Mouse (Mus musculus) myocyte (in vitro differentiated cells): ENCODE data around the gene Mfsd4b5. TPM values are rescaled to one million over a fixed set of nuclear protein-coding genes. Genes with fewer than 3 reads are reported as not detected.

Experiments
- H3K27me3 ChIP-seq: one replicate; pipeline ENCODE4 v1.6.1; 2011; ENCODE audit not compliant: control insufficient read depth, insufficient read depth, insufficient read length
- H3K36me3 ChIP-seq: one replicate; pipeline ENCODE4 v1.6.1; 2011; ENCODE audit not compliant: control insufficient read depth, insufficient read depth
- H3K4me2 ChIP-seq: one replicate; pipeline ENCODE4 v1.6.1; 2011; ENCODE audit warnings: low read depth, control low read depth
- H3K4me3 ChIP-seq: one replicate; pipeline ENCODE4 v1.5.1; 2011; ENCODE audit warnings: mild to moderate bottlenecking, control low read depth, moderate library complexity
- H3K79me2 ChIP-seq: one replicate; pipeline ENCODE4 v1.6.1; 2011; ENCODE audit not compliant: control insufficient read depth, insufficient read depth
- H3ac ChIP-seq: one replicate; pipeline ENCODE4 v1.6.1; 2011; ENCODE audit not compliant: control insufficient read depth, insufficient read length
- CEBPB ChIP-seq: IDR thresholded peaks from 2 replicates; pipeline ENCODE4 v1.6.1; 2011; ENCODE audit warnings: mild to moderate bottlenecking, moderate library complexity; ENCODE audit not compliant: poor library complexity, insufficient read depth, severe bottlenecking
- E2F4 ChIP-seq: IDR thresholded peaks from one replicate; pipeline ENCODE4 v1.6.1; 2011; ENCODE audit warnings: mild to moderate bottlenecking, control low read depth, moderate library complexity; ENCODE audit not compliant: insufficient read depth
- MAX ChIP-seq: IDR thresholded peaks from one replicate; pipeline ENCODE4 v1.6.1; 2011; ENCODE audit warnings: low read depth, mild to moderate bottlenecking, control low read depth
- MYOD1 ChIP-seq, 3 experiments: IDR thresholded peaks; one replicate each; pipeline ENCODE4 v1.6.1; 2011; ENCODE audit warnings: control low read depth in 2 of 3, low read depth in 2 of 3, mild to moderate bottlenecking in 2 of 3, moderate library complexity in 1 of 3; ENCODE audit not compliant: insufficient read length in 2 of 3, control insufficient read depth in 1 of 3
- MYOG ChIP-seq, 3 experiments: IDR thresholded peaks; one replicate each; pipeline ENCODE4 v1.6.1; 2011; ENCODE audit warnings: control low read depth in 2 of 3, low read depth in 2 of 3, mild to moderate bottlenecking in 2 of 3; ENCODE audit not compliant: insufficient read length in 2 of 3, control insufficient read depth in 1 of 3, insufficient read depth in 1 of 3
- POLR2A ChIP-seq: IDR thresholded peaks from one replicate; pipeline ENCODE4 v1.6.1; 2011; ENCODE audit warnings: low read depth, mild to moderate bottlenecking, control low read depth, moderate library complexity; ENCODE audit not compliant: insufficient read length
- POLR2AphosphoS2 ChIP-seq: IDR thresholded peaks from one replicate; pipeline ENCODE4 v1.6.1; 2011; ENCODE audit warnings: low read depth, control low read depth; ENCODE audit not compliant: insufficient read length
- REST ChIP-seq: IDR thresholded peaks from one replicate; pipeline ENCODE4 v1.6.1; 2011; ENCODE audit warnings: mild to moderate bottlenecking, control low read depth, moderate library complexity; ENCODE audit not compliant: insufficient read depth, insufficient read length
- SRF ChIP-seq: IDR thresholded peaks from one replicate; pipeline ENCODE4 v1.6.1; 2011; ENCODE audit warnings: low read depth; ENCODE audit not compliant: control insufficient read depth, insufficient read length
- TCF12 ChIP-seq: IDR thresholded peaks from one replicate; pipeline ENCODE4 v1.6.1; 2011; ENCODE audit warnings: mild to moderate bottlenecking, control low read depth; ENCODE audit not compliant: poor library complexity, insufficient read depth, severe bottlenecking
- TCF3 ChIP-seq: IDR thresholded peaks from one replicate; pipeline ENCODE4 v1.6.1; 2011; ENCODE audit warnings: low read depth, control low read depth; ENCODE audit not compliant: insufficient read length
- USF1 ChIP-seq: IDR thresholded peaks from one replicate; pipeline ENCODE4 v1.6.1; 2011; ENCODE audit warnings: low read depth, mild to moderate bottlenecking, control low read depth, moderate library complexity
- polyA plus RNA-seq: library from polyadenylated mRNA; unstranded; fragments of >200 nt; fragmentation: generic; extraction: Trizol; gene quantifications from one replicate; pipeline ENCODE4 v1.2.1, GENCODE M21; 2012; ENCODE audit warnings: missing spikeins

Gene Mfsd4b5
- polyA plus RNA-seq, 1 experiment = 0.04 TPM

DNA sequence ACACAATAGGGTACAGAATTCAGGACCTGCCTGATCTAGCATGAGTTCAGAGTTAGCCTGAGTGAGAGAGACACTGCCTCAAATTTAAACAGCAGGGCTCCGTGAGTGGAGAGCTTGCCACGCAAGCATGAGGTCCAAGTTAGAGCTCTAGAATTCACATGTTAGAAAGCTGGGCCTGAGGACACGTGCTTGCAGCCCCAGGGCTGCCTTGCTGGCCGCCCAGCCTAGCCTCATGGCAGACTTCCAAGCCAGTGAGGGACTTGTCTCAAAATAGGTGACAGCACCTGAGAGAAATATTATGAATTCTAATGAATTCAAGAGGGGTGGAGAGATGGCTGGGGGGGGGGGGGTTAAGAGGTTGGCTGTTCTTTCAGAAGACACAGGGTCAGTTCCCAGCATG lies 21.5 kb upstream of the Mfsd4b5 start:
- Histone ChIP-seq H3ac (no peak overlapping the region), H3K27me3 (peaks cover 6% of the 10 kb centered on the region), H3K4me2 (no peak overlapping the region), H3K36me3 (no peaks in the 10 kb centered on the region), H3K79me2 (no peaks in the 10 kb centered on the region), H3K4me3 (no peak overlapping the region)
- TF ChIP-seq TCF3 (no peak), USF1 (no peak), REST (no peak), MAX (no peak), POLR2A (no peak), MYOG (IDR thresholded peaks at IDR 0.05; ENCODE audit: control insufficient read depth in 1 of 3, insufficient read depth in 1 of 3, insufficient read length in 2 of 3, low read depth in 2 of 3) (no peak), TCF12 (no peak), SRF (no peak), MYOD1 (IDR thresholded peaks at IDR 0.05; ENCODE audit: control insufficient read depth in 1 of 3, insufficient read length in 2 of 3, low read depth in 2 of 3) (no peak), CEBPB (no peak), POLR2AphosphoS2 (no peak), E2F4 (no peak)

DNA sequence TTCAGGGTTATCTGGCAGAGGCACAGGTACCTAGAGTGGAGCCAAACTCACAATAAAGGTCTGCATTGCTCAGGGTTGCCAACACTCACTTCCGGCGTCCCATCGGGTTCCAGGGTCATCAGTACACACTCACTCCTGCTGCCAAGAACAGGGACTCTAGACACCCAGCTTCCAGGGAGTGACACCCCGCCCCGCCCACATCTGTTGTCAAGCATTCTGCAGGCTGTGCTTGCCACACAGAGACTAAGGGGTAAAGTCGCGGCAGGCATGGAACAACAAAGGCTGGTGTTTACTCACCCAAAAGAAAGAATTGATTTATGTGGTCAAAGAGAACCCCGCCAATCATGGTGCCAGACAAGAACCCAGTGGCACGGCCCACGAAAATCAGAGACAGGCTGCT lies 20.5 kb upstream of the Mfsd4b5 start:
- H3K79me2 ChIP-seq = no peaks in the 10 kb centered on the region
- H3K36me3 ChIP-seq = no peaks in the 10 kb centered on the region
- H3K4me3 ChIP-seq = no peak overlapping the region
- no peak for TF ChIP-seq MYOD1 (IDR thresholded peaks at IDR 0.05; ENCODE audit: control insufficient read depth in 1 of 3, insufficient read length in 2 of 3, low read depth in 2 of 3)
- TF ChIP-seq MAX = no peak
- no peak for TF ChIP-seq E2F4
- TF ChIP-seq TCF3 = no peak
- H3ac ChIP-seq = no peak overlapping the region
- H3K4me2 ChIP-seq = no peak overlapping the region
- H3K27me3 ChIP-seq = peaks cover 6% of the 10 kb centered on the region

GRCm38 (mm10) chr10:40000746-40001145 lies 14.3 kb upstream of the Mfsd4b5 start:
- Histone ChIP-seq H3K4me2 (no peak overlapping the region), H3ac (no peak overlapping the region), H3K27me3 (no peaks in the 10 kb centered on the region), H3K79me2 (no peaks in the 10 kb centered on the region), H3K36me3 (no peaks in the 10 kb centered on the region), H3K4me3 (no peak overlapping the region)
- TF ChIP-seq MYOD1 (IDR thresholded peaks at IDR 0.05; ENCODE audit: control insufficient read depth in 1 of 3, insufficient read length in 2 of 3, low read depth in 2 of 3) (no peak), USF1 (no peak), POLR2AphosphoS2 (no peak), REST (no peak), SRF (no peak), MYOG (IDR thresholded peaks at IDR 0.05; ENCODE audit: control insufficient read depth in 1 of 3, insufficient read depth in 1 of 3, insufficient read length in 2 of 3, low read depth in 2 of 3) (no peak), POLR2A (no peak), E2F4 (no peak), CEBPB (no peak), TCF12 (no peak), TCF3 (no peak), MAX (no peak)

DNA sequence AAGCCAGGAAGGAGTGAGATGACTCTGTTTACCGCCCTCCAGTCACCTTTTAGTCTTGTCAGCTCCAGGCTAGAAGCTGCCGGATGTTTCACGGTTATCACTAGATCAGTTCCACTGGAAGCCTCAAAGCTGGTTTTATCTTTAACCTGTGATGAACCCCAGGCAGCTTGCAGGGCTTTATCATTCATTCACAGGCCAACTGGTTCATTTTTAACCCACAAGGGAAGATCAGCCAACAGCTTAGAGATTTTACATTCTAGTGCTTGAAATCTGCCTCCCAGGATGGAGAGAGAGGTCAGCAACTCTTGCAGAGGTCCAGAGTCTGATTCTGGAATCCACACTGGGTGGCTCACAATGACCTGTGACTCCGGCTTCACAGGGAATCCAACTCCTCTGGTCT lies 4.7 kb upstream of the Mfsd4b5 start:
- H3K4me3 ChIP-seq = no peak overlapping the region
- no peak for TF ChIP-seq TCF3
- TF ChIP-seq MYOD1 (IDR thresholded peaks at IDR 0.05; ENCODE audit: control insufficient read depth in 1 of 3, insufficient read length in 2 of 3, low read depth in 2 of 3) = no peak
- TF ChIP-seq SRF = no peak
- TF ChIP-seq CEBPB = no peak
- no peak for TF ChIP-seq REST
- TF ChIP-seq USF1 = no peak
- TF ChIP-seq POLR2AphosphoS2 = no peak
- no peak for TF ChIP-seq MAX
- no peak for TF ChIP-seq POLR2A
- no peak for TF ChIP-seq MYOG (IDR thresholded peaks at IDR 0.05; ENCODE audit: control insufficient read depth in 1 of 3, insufficient read depth in 1 of 3, insufficient read length in 2 of 3, low read depth in 2 of 3)
- TF ChIP-seq TCF12 = no peak
- no peak for TF ChIP-seq E2F4
- H3K79me2 ChIP-seq = no peaks in the 10 kb centered on the region
- no peak overlapping the region for H3K4me2 ChIP-seq
- no peaks in the 10 kb centered on the region for H3K36me3 ChIP-seq
- H3K27me3 ChIP-seq = no peaks in the 10 kb centered on the region
- H3ac ChIP-seq = no peak overlapping the region

DNA sequence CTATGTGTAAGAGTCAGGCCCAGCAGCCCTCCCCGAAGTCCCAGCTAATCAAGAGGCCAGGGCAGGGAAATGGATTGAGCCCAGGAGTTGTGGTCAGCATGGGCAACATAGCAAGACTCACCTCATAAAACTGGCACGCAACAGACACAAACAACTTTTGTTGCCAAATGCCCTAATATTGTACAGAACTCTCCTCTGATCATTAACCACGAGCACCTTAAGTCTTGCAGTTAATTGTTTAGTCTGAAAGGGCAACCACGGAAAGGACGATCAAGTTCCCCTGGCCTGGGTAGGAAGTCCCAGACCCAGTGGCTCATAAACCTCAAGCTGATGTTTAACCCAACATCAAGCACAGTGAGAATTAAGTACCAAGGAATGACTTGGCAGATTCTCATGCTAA lies 3.8 kb downstream of the Mfsd4b5 start:
- TF ChIP-seq TCF3 (no peak), MYOD1 (IDR thresholded peaks at IDR 0.05; ENCODE audit: control insufficient read depth in 1 of 3, insufficient read length in 2 of 3, low read depth in 2 of 3) (no peak), MYOG (IDR thresholded peaks at IDR 0.05; ENCODE audit: control insufficient read depth in 1 of 3, insufficient read depth in 1 of 3, insufficient read length in 2 of 3, low read depth in 2 of 3) (no peak), REST (no peak), MAX (no peak), E2F4 (no peak), CEBPB (no peak), POLR2A (no peak), TCF12 (no peak), USF1 (no peak), SRF (no peak), POLR2AphosphoS2 (no peak)

More for the DNA sequence above, 3.8 kb downstream of the Mfsd4b5 start:
- no peaks in the 10 kb centered on the region for H3K79me2 ChIP-seq
- H3K4me3 ChIP-seq = no peak overlapping the region
- H3ac ChIP-seq = no peak overlapping the region
- no peaks in the 10 kb centered on the region for H3K27me3 ChIP-seq
- H3K4me2 ChIP-seq = no peak overlapping the region
- H3K36me3 ChIP-seq = no peaks in the 10 kb centered on the region
